ENCODE assay signal across 9 mouse cellular contexts in genomic region chr8:13506849-13507248, GRCm38 (mm10). TPM values are rescaled to one million over a fixed set of nuclear protein-coding genes. Genes with fewer than 3 reads are reported as not detected.
DNase-seq lines count a peak whose midpoint lies in the region; ATAC-seq and TF ChIP-seq lines count a peak whose summit lies in the region.
"Had no signal": no experiment of that assay in that cellular context is flagged by ENCODE, and none has a peak within 500 bp of the region (broad histone marks: within the 10 kb centered on the region; RNA-seq: fewer than 3 reads in every experiment).

No protein-coding gene starts in this region.

- POLR2A ChIA-PET in Patski (lab: Charles Lee): interaction anchor here (0.6 to 1.0 kb wide), 2 partner anchors 10 to 29 kb away, joined by 3 read pairs; no protein-coding TSS in a partner anchor

- H3K9ac ChIP-seq in heart, embryonic 14.5 days (ENCODE audit: low read length): no peak overlapping the region
- no peak overlapping the region for H3K9ac ChIP-seq in liver, embryonic 16.5 days (ENCODE audit: low read depth, low read length)
- H3K9ac ChIP-seq in stomach, embryonic 15.5 days: no peak overlapping the region
- no peak overlapping the region for H3K9ac ChIP-seq in forebrain, postnatal 0 days

- H3K36me3 ChIP-seq in heart, embryonic 14.5 days (ENCODE audit: control insufficient read depth, insufficient read depth, low read length): no peaks in the 10 kb centered on the region
- no peaks in the 10 kb centered on the region for H3K36me3 ChIP-seq in liver, embryonic 16.5 days (ENCODE audit: control insufficient read depth, insufficient read depth)
- H3K36me3 ChIP-seq in stomach, embryonic 15.5 days: no peaks in the 10 kb centered on the region
- no peaks in the 10 kb centered on the region for H3K36me3 ChIP-seq in forebrain, postnatal 0 days (ENCODE audit: insufficient read depth)

- peak overlapping the region in 1 of 2 experiments; percentile 37; a peak in 1 of 4 replicates for H3K27ac ChIP-seq in heart, embryonic 14.5 days (replicated peaks in 1 of 2; ENCODE audit: control insufficient read depth in 1 of 2, insufficient read depth in 1 of 2, low read depth in 2 of 2, low read length in 2 of 2)
- H3K27ac ChIP-seq in liver, embryonic 16.5 days (ENCODE audit: low read length): no peak overlapping the region
- H3K27ac ChIP-seq in stomach, embryonic 15.5 days: peak overlapping the region; percentile 82
- H3K27ac ChIP-seq in forebrain, postnatal 0 days (ENCODE audit: low read depth, low read length): no peak overlapping the region

- ATAC-seq in Patski: peak; percentile 45
- ATAC-seq in heart, embryonic 14.5 days (ENCODE audit: insufficient number of reproducible peaks, insufficient read depth, low FRiP score, low read depth): peak; percentile 75; the same call in 1 of the 2 replicates
- ATAC-seq in liver, embryonic 16.5 days (ENCODE audit: low read depth): peak; percentile 70
- ATAC-seq in stomach, embryonic 15.5 days (ENCODE audit: insufficient read depth, low FRiP score, low read depth): peak; percentile 82
- no peak for ATAC-seq in forebrain, postnatal 0 days
- ATAC-seq in inflammation-experienced regulatory T-cells, adult 6 months: no peak

- no peaks in the 10 kb centered on the region for H3K27me3 ChIP-seq in Patski
- H3K27me3 ChIP-seq in heart, embryonic 14.5 days (ENCODE audit: control insufficient read depth, insufficient read depth, low read length): peaks cover 13% of the 10 kb centered on the region
- H3K27me3 ChIP-seq in liver, embryonic 16.5 days (ENCODE audit: control insufficient read depth, insufficient read depth, low read depth, low read length): no peaks in the 10 kb centered on the region
- no peaks in the 10 kb centered on the region for H3K27me3 ChIP-seq in stomach, embryonic 15.5 days (replicated peaks)
- no peaks in the 10 kb centered on the region for H3K27me3 ChIP-seq in forebrain, postnatal 0 days (ENCODE audit: insufficient read depth, low read length)

- 29% methylated on average over 4 of the region's 4 CpGs for WGBS in heart, embryonic 14.5 days
- WGBS in liver, embryonic 16.5 days (ENCODE audit: insufficient replicate concordance): 25% methylated on average over 4 of the region's 4 CpGs
- WGBS in stomach, embryonic 15.5 days: 32% methylated on average over 4 of the region's 4 CpGs
- 43% methylated on average over 4 of the region's 4 CpGs for WGBS in forebrain, postnatal 0 days

- no peaks in the 10 kb centered on the region for H3K9me3 ChIP-seq in heart, embryonic 14.5 days (ENCODE audit: control insufficient read depth, low read length)
- no peaks in the 10 kb centered on the region for H3K9me3 ChIP-seq in liver, embryonic 16.5 days (replicated peaks; ENCODE audit: control insufficient read depth, low read length)
- H3K9me3 ChIP-seq in stomach, embryonic 15.5 days: no peaks in the 10 kb centered on the region
- no peaks in the 10 kb centered on the region for H3K9me3 ChIP-seq in forebrain, postnatal 0 days (ENCODE audit: low read length)

- in situ Hi-C loops in Patski (cut with MboI; ENCODE audit: low pct_unique_long_range_greater_than_20kb): no loop called here

- DNase-seq in 3134 (ENCODE audit: extremely low read depth, insufficient read length, low spot score) (peak; percentile 83), Patski (ENCODE audit: low read depth, low spot score) (peak; percentile 78)
- no peak for DNase-seq in forebrain, postnatal 0 days
- DNase-seq in thymus, postnatal 10 days (ENCODE audit: low spot score in 2 of 2): no peak

- no peak for TF ChIP-seq CTCF in Patski (IDR thresholded peaks at IDR 0.05)
- no peak for TF ChIP-seq CTCF in forebrain, postnatal 0 days (IDR thresholded peaks at IDR 0.05; ENCODE audit: low read depth)

- CTCF ChIA-PET in Patski (lab: Charles Lee): no interaction called here

- no peak overlapping the region for H3K4me3 ChIP-seq in heart, embryonic 14.5 days (ENCODE audit: control insufficient read depth in 1 of 2, insufficient read depth in 1 of 2, low read depth in 1 of 2, low read length in 2 of 2)
- no peak overlapping the region for H3K4me3 ChIP-seq in liver, embryonic 16.5 days (ENCODE audit: low read depth, low read length)
- no peak overlapping the region for H3K4me3 ChIP-seq in stomach, embryonic 15.5 days (replicated peaks)
- no peak overlapping the region for H3K4me3 ChIP-seq in forebrain, postnatal 0 days (ENCODE audit: low read depth, low read length)

- H3K4me2 ChIP-seq in heart, embryonic 14.5 days (ENCODE audit: low read length): no peak overlapping the region
- no peak overlapping the region for H3K4me2 ChIP-seq in liver, embryonic 16.5 days (ENCODE audit: low read depth, low read length)
- H3K4me2 ChIP-seq in stomach, embryonic 15.5 days: no peak overlapping the region
- H3K4me2 ChIP-seq in forebrain, postnatal 0 days (ENCODE audit: low read depth): no peak overlapping the region

- H3K4me1 ChIP-seq in heart, embryonic 14.5 days (ENCODE audit: control insufficient read depth in 2 of 2, insufficient read depth in 2 of 2, low read length in 2 of 2): peaks cover 6 to 14% of the 10 kb centered on the region in 2 experiments
- no peaks in the 10 kb centered on the region for H3K4me1 ChIP-seq in liver, embryonic 16.5 days (ENCODE audit: control insufficient read depth, low read depth, low read length)
- peaks cover 17% of the 10 kb centered on the region for H3K4me1 ChIP-seq in stomach, embryonic 15.5 days
- H3K4me1 ChIP-seq in forebrain, postnatal 0 days (ENCODE audit: insufficient read depth): no peaks in the 10 kb centered on the region

RNA-seq across cellular contexts. Expression of gene Gas6, which starts 12.6 kb away (rescaled TPM):
- 101 TPM for polyA plus RNA-seq in Patski (2021)
- 123 and 151 TPM in 2 replicates for polyA plus RNA-seq in heart, embryonic 14.5 days (2014; fragmentation: Nextera tagmentation; extraction: Ambion mirVana)
- polyA plus RNA-seq in liver, embryonic 16.5 days (2015; fragmentation: Nextera tagmentation; extraction: Ambion mirVana): 5.5 and 8.3 TPM in 2 replicates
- 113 and 130 TPM in 2 replicates for polyA plus RNA-seq in stomach, embryonic 15.5 days (2015; fragmentation: Nextera tagmentation; extraction: Ambion mirVana)
- 64.2 and 65.7 TPM in 2 replicates for total RNA-seq in forebrain, postnatal 0 days (2014; rRNA removed)
- 48.7 and 57.0 TPM in 2 replicates for polyA plus RNA-seq in forebrain, postnatal 0 days (2015; fragmentation: Nextera tagmentation; extraction: Ambion mirVana)
- polyA plus RNA-seq in inflammation-experienced regulatory T-cells, adult 6 months (2017; shearing (Covaris generic)): not detected

RNA-seq across cellular contexts. Expression of gene 1700029H14Rik, which starts 55.4 kb away (rescaled TPM):
- not detected for polyA plus RNA-seq in Patski (2021)
- polyA plus RNA-seq in heart, embryonic 14.5 days (2014; fragmentation: Nextera tagmentation; extraction: Ambion mirVana): not detected in 2 replicates
- not detected in 2 replicates for polyA plus RNA-seq in liver, embryonic 16.5 days (2015; fragmentation: Nextera tagmentation; extraction: Ambion mirVana)
- not detected in 2 replicates for polyA plus RNA-seq in stomach, embryonic 15.5 days (2015; fragmentation: Nextera tagmentation; extraction: Ambion mirVana)
- 0.14 and 0.31 TPM in 2 replicates for total RNA-seq in forebrain, postnatal 0 days (2014; rRNA removed)
- polyA plus RNA-seq in forebrain, postnatal 0 days (2015; fragmentation: Nextera tagmentation; extraction: Ambion mirVana): not detected in 2 replicates
- polyA plus RNA-seq in inflammation-experienced regulatory T-cells, adult 6 months (2017; shearing (Covaris generic)): not detected
- polyA plus RNA-seq: neural tube, embryonic 11.5 days had no signal

Comparison
In these comparisons a context has a peak if more than half of its experiments do, and no peak if none do; other contexts are left out.
1. DNase-seq: peak in 3134 (single experiment) and Patski (single experiment); none in forebrain, postnatal 0 days (single experiment) and thymus, postnatal 10 days (0 of 2).
2. ATAC-seq: peak in Patski (single experiment), heart, embryonic 14.5 days (single experiment), liver, embryonic 16.5 days (single experiment) and stomach, embryonic 15.5 days (single experiment); none in forebrain, postnatal 0 days (single experiment) and inflammation-experienced regulatory T-cells, adult 6 months (single experiment).